Comparison of ENCODE assay signal across 22 mouse cellular contexts in genomic region chr1:45891986-45892385, GRCm38 (mm10). TPM values are rescaled to one million over a fixed set of nuclear protein-coding genes. Genes with fewer than 3 reads are reported as not detected.
"Had no signal": no experiment of that assay in that cellular context is flagged by ENCODE, and none has a peak within 500 bp of the region (broad histone marks: within the 10 kb centered on the region; RNA-seq: fewer than 3 reads in every experiment).

No protein-coding gene starts in this region.

- H3K4me2 ChIP-seq: neural tube, embryonic 13.5 days; neural tube, embryonic 15.5 days; stomach, embryonic 15.5 days had no signal

- H3K4me1 ChIP-seq: neural tube, embryonic 13.5 days; neural tube, embryonic 15.5 days; stomach, embryonic 15.5 days had no signal

- H3K9ac ChIP-seq: neural tube, embryonic 13.5 days; neural tube, embryonic 15.5 days; stomach, embryonic 15.5 days had no signal

- H3K4me3 ChIP-seq: neural tube, embryonic 13.5 days; neural tube, embryonic 15.5 days; stomach, embryonic 15.5 days had no signal

- H3K36me3 ChIP-seq: neural tube, embryonic 13.5 days; neural tube, embryonic 15.5 days; stomach, embryonic 15.5 days had no signal

- H3K27me3 ChIP-seq: neural tube, embryonic 13.5 days; neural tube, embryonic 15.5 days; stomach, embryonic 15.5 days had no signal

- DNase-seq: retina, postnatal 1 day; right cerebral cortex, adult 18-20 months; right cerebral cortex, postnatal 14 days; right cerebral cortex, postnatal 4 days; spleen, adult 18-20 months; thymus, adult 18-20 months; thymus, adult 2 months; thymus, postnatal 14 days; thymus, postnatal 25 days; thymus, postnatal 4 days had no signal

- H3K27ac ChIP-seq: neural tube, embryonic 13.5 days; neural tube, embryonic 15.5 days; stomach, embryonic 15.5 days; stomach, postnatal 0 days had no signal

- H3K9me3 ChIP-seq: neural tube, embryonic 13.5 days; neural tube, embryonic 15.5 days; stomach, embryonic 15.5 days had no signal

RNA-seq across cellular contexts. Expression of gene Gm5269, which starts 1.9 kb away (rescaled TPM):
- polyA plus RNA-seq: neural tube, embryonic 13.5 days; neural tube, embryonic 14.5 days; neural tube, embryonic 15.5 days; small intestine, adult 2 months; spleen, adult 2 months; stomach, embryonic 14.5 days; stomach, embryonic 15.5 days; stomach, embryonic 16.5 days; stomach, postnatal 0 days; testis, adult 2 months; thymus, adult 2 months; thymus, postnatal 0 days; urinary bladder, adult 2 months had no signal
